Mouse (Mus musculus): ENCODE data around the gene Arid1b.

Gene Arid1b

GRCm38 (mm10) chr17:4995561-4996051, 1.5 kb downstream of the Arid1b start:
- peak; percentile 79 for DNase-seq (ENCODE audit: low spot score)

- DNase-seq (ENCODE audit: low spot score), result peak; percentile 52
Measured at GRCm38 (mm10) chr17:4996121-4996813, 2.1 kb downstream of the Arid1b start.

- no peak for DNase-seq (ENCODE audit: low spot score)
Measured at GRCm38 (mm10) chr17:4996814-4997549, 2.9 kb downstream of the Arid1b start.

GRCm38 (mm10) chr17:4997968-4998367, 3.8 kb downstream of the Arid1b start:
- DNase-seq (ENCODE audit: low spot score), result no peak

- DNase-seq (ENCODE audit: low spot score), result no peak
Measured at GRCm38 (mm10) chr17:4999256-4999655, 5.1 kb downstream of the Arid1b start.

GRCm38 (mm10) chr17:5000001-5000400, 5.9 kb downstream of the Arid1b start:
- DNase-seq (ENCODE audit: low spot score), result no peak

GRCm38 (mm10) chr17:5000871-5001270, 6.7 kb downstream of the Arid1b start:
- DNase-seq (ENCODE audit: low spot score), result no peak

- no peak for DNase-seq (ENCODE audit: low spot score)
Measured at GRCm38 (mm10) chr17:5001531-5002131, 7.5 kb downstream of the Arid1b start.

GRCm38 (mm10) chr17:5002937-5003508, 8.9 kb downstream of the Arid1b start:
- DNase-seq (ENCODE audit: low spot score), result no peak

- DNase-seq (ENCODE audit: low spot score), result no peak
Measured at GRCm38 (mm10) chr17:5004266-5004665, 10.1 kb downstream of the Arid1b start.

- DNase-seq (ENCODE audit: low spot score), result no peak
Measured at GRCm38 (mm10) chr17:5004706-5005105, 10.6 kb downstream of the Arid1b start.

- no peak for DNase-seq (ENCODE audit: low spot score)
Measured at GRCm38 (mm10) chr17:5005285-5005684, 11.2 kb downstream of the Arid1b start.

- DNase-seq (ENCODE audit: low spot score), result no peak
Measured at GRCm38 (mm10) chr17:5007156-5007658, 13.1 kb downstream of the Arid1b start.

- no peak for DNase-seq (ENCODE audit: low spot score)
Measured at GRCm38 (mm10) chr17:5008236-5008635, 14.1 kb downstream of the Arid1b start.

GRCm38 (mm10) chr17:5008761-5009160, 14.6 kb downstream of the Arid1b start:
- DNase-seq (ENCODE audit: low spot score), result no peak

GRCm38 (mm10) chr17:5009526-5010260, 15.6 kb downstream of the Arid1b start:
- DNase-seq (ENCODE audit: low spot score), result no peak

- no peak for DNase-seq (ENCODE audit: low spot score)
Measured at GRCm38 (mm10) chr17:5010781-5011180, 16.6 kb downstream of the Arid1b start.

- no peak for DNase-seq (ENCODE audit: low spot score)
Measured at GRCm38 (mm10) chr17:5012091-5012490, 18.0 kb downstream of the Arid1b start.

- peak; percentile 41 for DNase-seq (ENCODE audit: low spot score)
Measured at GRCm38 (mm10) chr17:5012517-5012916, 18.4 kb downstream of the Arid1b start.

- no peak for DNase-seq (ENCODE audit: low spot score)
Measured at GRCm38 (mm10) chr17:5014327-5014957, 20.3 kb downstream of the Arid1b start.

- DNase-seq (ENCODE audit: low spot score), result no peak
Measured at GRCm38 (mm10) chr17:5016404-5016803, 22.3 kb downstream of the Arid1b start.
